Mouse (Mus musculus) urinary bladder, postnatal 10 days (tissue): ENCODE results near the gene Chat.

ENCODE experiments used
- DNase-seq: peaks from one replicate; pipeline ENCODE4 v3.0.0; 2022; ENCODE audit warnings: low spot score

The Chat gene

GRCm38 (mm10) chr14:32465889-32466288, at the start of gene Chat:
Chat (minus strand) TSS chr14:32465989.
- DNase-seq = no peak

GRCm38 (mm10) chr14:32513336-32514032, 47.7 kb upstream of the Chat start, which contains the start of gene Ercc6:
Ercc6 (plus strand) TSS chr14:32513521.
- DNase-seq = peak; percentile 80

- no peak for DNase-seq
Measured at GRCm38 (mm10) chr14:32512912-32513311, 47.1 kb upstream of the Chat start.

GRCm38 (mm10) chr14:32509443-32509961, 43.7 kb upstream of the Chat start:
- no peak for DNase-seq

GRCm38 (mm10) chr14:32508105-32508835, 42.5 kb upstream of the Chat start:
- DNase-seq = no peak

GRCm38 (mm10) chr14:32507216-32507615, 41.4 kb upstream of the Chat start:
- no peak for DNase-seq

- DNase-seq = no peak
Measured at GRCm38 (mm10) chr14:32506329-32506728, 40.5 kb upstream of the Chat start.

- no peak for DNase-seq
Measured at GRCm38 (mm10) chr14:32503897-32504296, 38.1 kb upstream of the Chat start.

- DNase-seq = no peak
Measured at GRCm38 (mm10) chr14:32502764-32503688, 37.2 kb upstream of the Chat start.

- DNase-seq = no peak
Measured at GRCm38 (mm10) chr14:32501303-32501702, 35.5 kb upstream of the Chat start.

GRCm38 (mm10) chr14:32496115-32496850, 30.5 kb upstream of the Chat start:
- no peak for DNase-seq

GRCm38 (mm10) chr14:32492521-32492920, 26.7 kb upstream of the Chat start:
- no peak for DNase-seq

GRCm38 (mm10) chr14:32482061-32482460, 16.3 kb upstream of the Chat start:
- DNase-seq = no peak

GRCm38 (mm10) chr14:32477581-32477980, 11.8 kb upstream of the Chat start:
- no peak for DNase-seq

GRCm38 (mm10) chr14:32476559-32476958, 10.8 kb upstream of the Chat start:
- DNase-seq = no peak

GRCm38 (mm10) chr14:32472996-32473395, 7.2 kb upstream of the Chat start:
- no peak for DNase-seq

- DNase-seq = no peak
Measured at GRCm38 (mm10) chr14:32467606-32468005, 1.8 kb upstream of the Chat start.

- DNase-seq = no peak
Measured at GRCm38 (mm10) chr14:32465506-32465870, 301 bp downstream of the Chat start.

- no peak for DNase-seq
Measured at GRCm38 (mm10) chr14:32464601-32465505, 936 bp downstream of the Chat start, which contains the start of gene Slc18a3. Slc18a3 (minus strand) TSS chr14:32464850.
